Mouse (Mus musculus) heart, adult 2 months (tissue): ENCODE measurements around the gene H6pd.
"Not testable (repeated sequence)": the region's sequence is repeated elsewhere in the genome, so short reads cannot be mapped to it uniquely, and the experiment has no call there.

ENCODE experiments used
- CTCF ChIP-seq: fragments of 200-600 bp; IDR thresholded peaks from 2 replicates; pipeline ENCODE4 v1.8.1; 2022; ENCODE audit warnings: antibody characterized with exemption, mild to moderate bottlenecking, moderate library complexity
- EP300 ChIP-seq: fragments of 200-500 bp; IDR thresholded peaks from 2 replicates; pipeline ENCODE4 v1.6.1; 2011; ENCODE audit warnings: low read depth, low read length, control low read depth; ENCODE audit not compliant: insufficient read depth
- POLR2A ChIP-seq: fragments of 200-500 bp; IDR thresholded peaks from 2 replicates; pipeline ENCODE4 v1.6.1; 2011; ENCODE audit warnings: mild to moderate bottlenecking, low read depth, low read length, control low read depth; ENCODE audit not compliant: insufficient read depth

GRCm38 (mm10) chr4:150040856-150041255 is 32.0 kb upstream of the H6pd start:
- not testable (repeated sequence) for TF ChIP-seq CTCF, POLR2A, EP300
